ENCODE assay signal across 11 mouse cellular contexts in genomic region chr4:81962586-81962985, GRCm38 (mm10).
"Had no signal": no experiment of that assay in that cellular context is flagged by ENCODE, and none has a peak within 500 bp of the region (broad histone marks: within the 10 kb centered on the region; RNA-seq: fewer than 3 reads in every experiment).

No protein-coding gene starts in this region.

- H3K4me3 ChIP-seq: layer of hippocampus, adult 2 months; limb, embryonic 12.5 days; liver, embryonic 13.5 days had no signal

- H3K9ac ChIP-seq: limb, embryonic 12.5 days; liver, embryonic 13.5 days; liver, postnatal 0 days had no signal

- H3K4me1 ChIP-seq: liver, embryonic 13.5 days had no signal

- H3K36me3 ChIP-seq: limb, embryonic 12.5 days; liver, embryonic 13.5 days had no signal

- ATAC-seq: liver, postnatal 0 days had no signal

- H3K27me3 ChIP-seq: limb, embryonic 12.5 days; liver, embryonic 13.5 days had no signal

- H3K27ac ChIP-seq: layer of hippocampus, adult 2 months; limb, embryonic 12.5 days; liver, embryonic 13.5 days had no signal

- H3K4me2 ChIP-seq: limb, embryonic 12.5 days; liver, embryonic 13.5 days had no signal

- DNase-seq: kidney, adult 11 months; kidney, postnatal 10 days; kidney, postnatal 4 days; liver; liver, embryonic 13.5 days; liver, postnatal 0 days; right cerebral cortex, postnatal 14 days; thymus, adult 2 months; thymus, postnatal 25 days had no signal

- H3K9me3 ChIP-seq: limb, embryonic 12.5 days; liver, embryonic 13.5 days had no signal
